Mouse (Mus musculus) liver, embryonic 12.5 days (tissue): ENCODE data around the gene Gjb3. TPM values are rescaled to one million over a fixed set of nuclear protein-coding genes. Genes with fewer than 3 reads are reported as not detected.

Experiments
- polyA plus RNA-seq: library from polyadenylated mRNA; unstranded; fragments of >200 nt; fragmentation: Nextera tagmentation; extraction: Ambion mirVana; gene quantifications from 2 replicates; pipeline ENCODE4 v1.2.1, GENCODE M21; 2016

Gene Gjb3
- polyA plus RNA-seq, 1 experiment from 2014 or later = not detected

Other genes with a start within 250 kb of the Gjb3 start
- gene Tmem35b, start 207.2 kb downstream of the Gjb3 start, polyA plus RNA-seq = 7.3 and 8.5 TPM in 2 replicates
- gene Dlgap3, start 161.6 kb downstream of the Gjb3 start, polyA plus RNA-seq = 0.33 and 0.55 TPM in 2 replicates
- gene Smim12, start 87.1 kb downstream of the Gjb3 start, polyA plus RNA-seq = 33.9 and 35.3 TPM in 2 replicates
- gene Gja4, start 16.8 kb downstream of the Gjb3 start, polyA plus RNA-seq = 2.5 and 3.1 TPM in 2 replicates
- gene Gjb4, start 23.2 kb upstream of the Gjb3 start, polyA plus RNA-seq = not detected in 2 replicates
- 0.14 and 0.23 TPM in 2 replicates for gene Gjb5, start 27.3 kb upstream of the Gjb3 start, polyA plus RNA-seq